ENCODE assay signal across 8 mouse cellular contexts in genomic region chr7:139363281-139364004, GRCm38 (mm10). TPM values are rescaled to one million over a fixed set of nuclear protein-coding genes. Genes with fewer than 3 reads are reported as not detected.
DNase-seq lines count a peak whose midpoint lies in the region; ATAC-seq and TF ChIP-seq lines count a peak whose summit lies in the region.

No protein-coding gene starts in this region.

- peak; percentile 25; the same call in 1 of the 2 replicates for TF ChIP-seq POLR2A in small intestine, adult 2 months (IDR thresholded peaks at IDR 0.05; ENCODE audit: low read depth, low read length)

- H3K4me3 ChIP-seq in heart, embryonic 12.5 days = no peak overlapping the region
- no peak overlapping the region for H3K4me3 ChIP-seq in limb, embryonic 10.5 days
- no peak overlapping the region for H3K4me3 ChIP-seq in small intestine, adult 2 months (ENCODE audit: low read depth, low read length)

- H3K27ac ChIP-seq in heart, embryonic 12.5 days (ENCODE audit: poor library complexity, severe bottlenecking) = peak overlapping the region; percentile 98
- peak overlapping the region; percentile 91 for H3K27ac ChIP-seq in limb, embryonic 10.5 days
- peak overlapping the region; percentile 89 for H3K27ac ChIP-seq in small intestine, adult 2 months (ENCODE audit: insufficient read depth, low read depth, low read length)

- peak; percentile 10 for DNase-seq in left cerebral cortex, postnatal 4 days
- no peak for DNase-seq in left cerebral cortex, postnatal 10 days (ENCODE audit: extremely low spot score in 1 of 2, low spot score in 2 of 2)
- DNase-seq in embryo, embryonic 10 days (ENCODE audit: low spot score) = peak; percentile 22
- DNase-seq in limb, embryonic 10.5 days (ENCODE audit: low spot score) = peak; percentile 38
- no peak for DNase-seq in urinary bladder, postnatal 36 days (ENCODE audit: low spot score in 2 of 2)

- H3K4me2 ChIP-seq in heart, embryonic 12.5 days = peak overlapping the region; percentile 52

- ATAC-seq in heart, embryonic 12.5 days (ENCODE audit: insufficient number of reproducible peaks, low FRiP score) = no peak; the same call in 1 of the 2 replicates
- ATAC-seq in CD4-positive, CD25-positive, alpha-beta regulatory T cell, adult 4 months = no peak

- H3K4me1 ChIP-seq in heart, embryonic 12.5 days (replicated peaks) = peaks cover 78% of the 10 kb centered on the region
- H3K4me1 ChIP-seq in limb, embryonic 10.5 days = peaks cover 37% of the 10 kb centered on the region
- peaks cover 51% of the 10 kb centered on the region for H3K4me1 ChIP-seq in small intestine, adult 2 months (ENCODE audit: control insufficient read depth, insufficient read depth, insufficient read length, low read length)

- H3K9ac ChIP-seq in heart, embryonic 12.5 days = peak overlapping the region; percentile 58

- 50% methylated on average over 13 of the region's 13 CpGs for WGBS in heart, embryonic 12.5 days
- WGBS in limb, embryonic 10.5 days = 60% methylated on average over 13 of the region's 13 CpGs
- WGBS in small intestine, adult 2 months = 69% methylated on average over 13 of the region's 13 CpGs

- H3K9me3 ChIP-seq in heart, embryonic 12.5 days (replicated peaks) = no peaks in the 10 kb centered on the region
- H3K9me3 ChIP-seq in limb, embryonic 10.5 days (replicated peaks) = no peaks in the 10 kb centered on the region

- no peaks in the 10 kb centered on the region for H3K36me3 ChIP-seq in heart, embryonic 12.5 days
- no peaks in the 10 kb centered on the region for H3K36me3 ChIP-seq in limb, embryonic 10.5 days
- H3K36me3 ChIP-seq in small intestine, adult 2 months (ENCODE audit: control insufficient read depth, insufficient read depth, low read length) = no peaks in the 10 kb centered on the region

- TF ChIP-seq CTCF in small intestine, adult 2 months (IDR thresholded peaks at IDR 0.05; ENCODE audit: extremely low read depth, insufficient read length, insufficient replicate concordance, low read depth, low read length) = no peak

- no peaks in the 10 kb centered on the region for H3K27me3 ChIP-seq in heart, embryonic 12.5 days (replicated peaks)
- H3K27me3 ChIP-seq in limb, embryonic 10.5 days (ENCODE audit: low read depth, poor library complexity, severe bottlenecking) = no peaks in the 10 kb centered on the region
- no peaks in the 10 kb centered on the region for H3K27me3 ChIP-seq in small intestine, adult 2 months (ENCODE audit: control insufficient read depth, insufficient read depth, low read length)

- intact Hi-C loops in left cerebral cortex, postnatal 4 days (cut with DNase I) = no loop called here
- intact Hi-C loops in left cerebral cortex, postnatal 10 days (cut with DNase I) = no loop called here

RNA-seq across cellular contexts. Expression of gene Inpp5a, which starts 25.5 kb away (rescaled TPM):
- total RNA-seq in left cerebral cortex, postnatal 4 days (2021) = 10 to 100 TPM; 28.6 to 29.6 TPM
- 10 to 100 TPM; 43.3 to 44.4 TPM for total RNA-seq in left cerebral cortex, postnatal 10 days (2021)
- polyA plus RNA-seq in heart, embryonic 12.5 days (2016; fragmentation: Nextera tagmentation; extraction: Ambion mirVana) = 96.3 and 104 TPM in 2 replicates
- polyA plus RNA-seq in limb, embryonic 10.5 days (2016; fragmentation: Nextera tagmentation; extraction: Ambion mirVana) = 14.2 and 17.3 TPM in 2 replicates
- 21.5 and 56.6 TPM in 2 replicates for polyA plus RNA-seq in small intestine, adult 2 months (2012; rRNA removed)
- 10 to 100 TPM in 1 of 2 experiments, 1 to 10 TPM in 1; 8.8 to 11.7 TPM for polyA plus RNA-seq in CD4-positive, CD25-positive, alpha-beta regulatory T cell, adult 4 months (2017; shearing (Covaris generic))

Comparison
In these comparisons a context has a peak if more than half of its experiments do, and no peak if none do; other contexts are left out.
1. DNase-seq: peak in left cerebral cortex, postnatal 4 days (single experiment), embryo, embryonic 10 days (single experiment) and limb, embryonic 10.5 days (single experiment); none in left cerebral cortex, postnatal 10 days (0 of 2) and urinary bladder, postnatal 36 days (0 of 2).
2. Peak in every context shown above with its lines, with median percentiles within 50 percentile points of each other: H3K27ac ChIP-seq.